Mouse (Mus musculus) ES-E14 (cell line): ENCODE measurements around the gene Rarb. TPM values are rescaled to one million over a fixed set of nuclear protein-coding genes. Genes with fewer than 3 reads are reported as not detected.

Experiments used
- DNase-seq: peaks from one replicate; pipeline ENCODE4 v3.0.0-alpha.2; 2013; ENCODE audit warnings: low read depth, low spot score
- H3K27ac ChIP-seq: 2 replicates; pipeline ENCODE4 v1.5.1; 2012; ENCODE audit warnings: low read depth, mild to moderate bottlenecking, low read length, moderate library complexity, mixed read lengths; ENCODE audit not compliant: poor library complexity, insufficient read depth, severe bottlenecking
- H3K36me3 ChIP-seq: 2 replicates; pipeline ENCODE4 v1.6.1; 2012; ENCODE audit warnings: mild to moderate bottlenecking, low read length, moderate library complexity, mixed read lengths; ENCODE audit not compliant: control insufficient read depth, poor library complexity, insufficient read depth, severe bottlenecking
- H3K4me1 ChIP-seq, 2 experiments: fragments of 150-350 bp in 1 of 2; sonication (generic) in 1 of 2; 2 replicates each; pipeline ENCODE4 v1.6.1; 2012; ENCODE audit warnings: low read length in 2 of 2, mild to moderate bottlenecking in 1 of 2, mixed read lengths in 1 of 2; ENCODE audit not compliant: control insufficient read depth in 2 of 2, insufficient read depth in 2 of 2, poor library complexity in 1 of 2
- H3K4me3 ChIP-seq, 2 experiments: fragments of 150-350 bp in 1 of 2; sonication (generic) in 1 of 2; 2 replicates each; pipeline ENCODE4 v1.5.1; 2012; ENCODE audit warnings: low read length in 2 of 2, low read depth in 1 of 2, mild to moderate bottlenecking in 1 of 2, mixed read lengths in 1 of 2; ENCODE audit not compliant: insufficient read depth in 1 of 2, poor library complexity in 1 of 2, severe bottlenecking in 1 of 2
- H3K9ac ChIP-seq: 2 replicates; pipeline ENCODE4 v1.6.1; 2012; ENCODE audit warnings: low read depth, mild to moderate bottlenecking, low read length, mixed read lengths; ENCODE audit not compliant: poor library complexity, insufficient read depth, severe bottlenecking
- H3K9me3 ChIP-seq: fragments of 150-350 bp; sonication (generic); 2 replicates; pipeline ENCODE4 v1.6.1; 2012; ENCODE audit warnings: low read depth, mild to moderate bottlenecking, low read length; ENCODE audit not compliant: control insufficient read depth, insufficient read depth
- CHD2 ChIP-seq: IDR thresholded peaks from 2 replicates; pipeline ENCODE4 v1.6.1; 2014; ENCODE audit warnings: mild to moderate bottlenecking, low read depth, low read length, inconsistent platforms
- HCFC1 ChIP-seq: IDR thresholded peaks from 2 replicates; pipeline ENCODE4 v1.6.1; 2012; ENCODE audit warnings: low read length, inconsistent platforms, borderline replicate concordance; ENCODE audit not compliant: insufficient read depth
- MAFK ChIP-seq: IDR thresholded peaks from 2 replicates; pipeline ENCODE4 v1.6.1; 2014; ENCODE audit warnings: mild to moderate bottlenecking, low read depth, low read length, inconsistent platforms; ENCODE audit not compliant: insufficient read depth
- ZC3H11A ChIP-seq: IDR thresholded peaks from 2 replicates; pipeline ENCODE4 v1.6.1; 2012; ENCODE audit warnings: low read depth, mild to moderate bottlenecking, inconsistent platforms, low read length, borderline replicate concordance
- ZNF384 ChIP-seq: IDR thresholded peaks from 2 replicates; pipeline ENCODE4 v1.6.1; 2012; ENCODE audit warnings: low read depth, low read length, inconsistent platforms
- in situ Hi-C, 2 experiments: fragments of 600-800 bp; cut with MboI; formaldehyde crosslinking; loops; one replicate each; pipeline ENCODE4 v1.15.1; 2025; ENCODE audit warnings: low sequenced_read_pairs in 2 of 2, inconsistent platforms in 1 of 2; ENCODE audit not compliant: unreplicated experiment in 2 of 2
- total RNA-seq: library from RNA; depleted of rRNA; stranded (reverse); fragments of 300-350 nt; gene quantifications from 2 replicates; pipeline ENCODE4 v1.2.3, GENCODE M21; 2012

Rarb gene
- total RNA-seq, 1 experiment = 1.2 TPM

DNA sequence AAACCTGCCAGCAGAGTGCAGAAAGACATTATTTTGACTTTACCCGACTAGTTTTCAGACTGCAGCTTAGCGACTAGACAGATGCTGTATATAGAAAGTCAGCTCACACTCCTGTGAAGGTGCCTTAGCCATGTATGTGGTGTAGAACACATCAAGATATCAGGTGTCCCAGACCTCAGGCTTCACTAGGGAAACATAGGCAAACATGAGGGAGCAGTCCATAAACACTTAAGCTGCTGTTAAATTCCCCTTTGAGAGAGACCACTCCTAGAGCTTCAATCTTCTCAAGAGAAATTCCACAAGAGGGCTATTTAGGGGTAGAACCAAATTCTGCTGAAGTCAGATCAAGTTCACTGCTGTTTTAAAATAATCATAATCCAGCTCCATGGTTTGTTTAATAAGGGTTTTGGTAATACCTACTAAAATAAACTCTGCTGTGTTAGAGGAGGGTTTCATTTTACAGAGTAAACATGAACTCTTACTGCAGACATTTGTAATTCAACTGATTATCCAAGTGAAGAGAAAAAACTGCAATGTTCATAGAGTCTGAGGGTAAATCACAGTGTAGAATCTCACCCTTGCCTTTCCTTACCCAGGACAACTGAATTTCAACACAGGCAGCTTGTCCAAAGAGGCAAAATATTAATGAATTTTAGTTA lies 42.1 kb downstream of the Rarb start:
- DNase-seq = no peak
- TF ChIP-seq HCFC1 (no peak), MAFK (no peak), ZNF384 (no peak), ZC3H11A (no peak), CHD2 (no peak)
- no peak overlapping the region for H3K27ac ChIP-seq

GRCm38 (mm10) chr14:16772927-16773326 lies 46.0 kb downstream of the Rarb start:
- H3K36me3 ChIP-seq = no peaks in the 10 kb centered on the region
- H3K4me1 ChIP-seq = no peaks in the 10 kb centered on the region
- no peak for DNase-seq
- H3K9me3 ChIP-seq = no peaks in the 10 kb centered on the region
- no peak for TF ChIP-seq CHD2
- TF ChIP-seq HCFC1 = no peak
- no peak for TF ChIP-seq MAFK
- TF ChIP-seq ZNF384 = no peak
- no peak for TF ChIP-seq ZC3H11A
- in situ Hi-C loops = no loop called here
- H3K27ac ChIP-seq = no peak overlapping the region
- no peak overlapping the region for H3K9ac ChIP-seq
- no peak overlapping the region for H3K4me3 ChIP-seq

More for the DNA sequence above, 42.1 kb downstream of the Rarb start:
- H3K4me1 ChIP-seq = no peaks in the 10 kb centered on the region
- no peak overlapping the region for H3K9ac ChIP-seq
- no peaks in the 10 kb centered on the region for H3K36me3 ChIP-seq
- H3K4me3 ChIP-seq = no peak overlapping the region
- in situ Hi-C loops = no loop called here
- H3K9me3 ChIP-seq = no peaks in the 10 kb centered on the region

DNA sequence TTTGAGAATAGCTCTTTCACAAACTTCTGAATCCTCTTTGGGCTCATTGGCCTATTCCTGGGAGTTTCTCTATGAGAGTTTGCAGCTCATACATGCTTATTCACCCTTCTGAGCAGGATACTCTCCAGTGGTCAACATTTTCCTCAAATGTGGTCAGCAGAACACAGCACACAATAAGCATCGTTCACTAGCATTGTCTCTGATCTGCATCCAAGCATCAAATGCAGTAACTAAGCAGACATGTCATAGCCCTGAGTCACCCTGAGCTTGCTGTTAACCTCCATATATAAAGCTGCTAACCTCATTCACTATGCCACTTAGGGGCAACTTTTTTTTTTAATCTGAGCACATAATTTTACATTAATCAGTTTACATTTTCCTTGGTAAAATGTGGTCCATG lies 53.1 kb downstream of the Rarb start:
- DNase-seq = no peak
- in situ Hi-C loops = no loop called here
- no peak for TF ChIP-seq MAFK
- TF ChIP-seq ZC3H11A = no peak
- TF ChIP-seq ZNF384 = no peak
- TF ChIP-seq CHD2 = no peak
- TF ChIP-seq HCFC1 = no peak

DNA sequence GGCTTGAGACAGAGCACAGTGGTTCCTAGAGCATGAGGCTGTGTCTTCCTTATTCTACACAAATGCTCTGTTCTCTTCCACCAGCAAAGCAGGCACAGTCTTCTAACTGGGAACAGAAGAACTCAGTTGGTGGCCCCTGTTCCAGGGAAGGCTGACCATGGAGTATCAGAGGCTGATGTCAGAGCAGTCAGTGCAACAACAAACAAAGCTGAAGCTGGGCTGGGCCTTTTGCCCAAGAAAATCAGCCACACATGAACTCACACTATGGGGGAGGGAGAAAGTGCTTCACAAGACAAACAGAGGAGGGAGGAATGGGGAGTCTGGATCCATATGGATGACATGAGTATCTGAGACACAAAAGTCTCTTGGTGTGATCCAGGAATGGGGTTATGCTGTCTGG lies 56.2 kb downstream of the Rarb start:
- Histone ChIP-seq H3K9ac (no peak overlapping the region), H3K9me3 (no peaks in the 10 kb centered on the region), H3K36me3 (no peaks in the 10 kb centered on the region), H3K27ac (no peak overlapping the region), H3K4me3 (no peak overlapping the region), H3K4me1 (no peaks in the 10 kb centered on the region)
- in situ Hi-C loops = no loop called here
- DNase-seq = no peak
- no peak for TF ChIP-seq MAFK
- no peak for TF ChIP-seq ZC3H11A
- no peak for TF ChIP-seq CHD2
- TF ChIP-seq HCFC1 = no peak
- no peak for TF ChIP-seq ZNF384

More for the DNA sequence above, 53.1 kb downstream of the Rarb start:
- Histone ChIP-seq H3K4me1 (no peaks in the 10 kb centered on the region), H3K36me3 (no peaks in the 10 kb centered on the region), H3K9me3 (no peaks in the 10 kb centered on the region), H3K27ac (no peak overlapping the region), H3K4me3 (no peak overlapping the region), H3K9ac (no peak overlapping the region)
